Mouse (Mus musculus): Measurements from ENCODE around the gene Cib3. TPM values are rescaled to one million over a fixed set of nuclear protein-coding genes. Genes with fewer than 3 reads are reported as not detected.

Cib3 gene
- polyA plus RNA-seq, 1 experiment from 2014 or later, result not detected

DNA sequence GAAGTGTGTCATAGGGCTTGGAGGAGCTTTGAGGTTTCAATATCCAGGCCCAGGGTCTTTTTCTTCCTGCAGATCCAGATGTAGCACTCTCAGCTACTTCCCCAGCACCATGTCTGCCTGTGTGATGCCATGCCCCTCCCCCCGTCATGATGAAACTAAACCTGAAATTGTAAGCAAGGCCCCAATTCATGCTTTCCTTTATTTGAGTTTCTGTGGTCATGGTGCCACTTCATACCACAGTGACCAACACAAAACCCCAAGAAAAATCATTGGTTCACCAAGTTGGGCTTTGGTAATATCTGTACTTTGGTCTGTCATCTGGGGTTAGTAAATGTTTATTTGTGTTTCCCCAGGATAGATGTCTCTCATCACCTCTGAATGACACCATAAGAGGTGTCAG lies 4.1 kb downstream of the Cib3 start:
- Histone ChIP-seq H3K9ac (replicated peaks) (no peak overlapping the region), H3K9me3 (peaks cover 5% of the 10 kb centered on the region; the same call in 1 of the 2 replicates), H3K27me3 (no peaks in the 10 kb centered on the region), H3K4me2 (replicated peaks) (no peak overlapping the region), H3K36me3 (no peaks in the 10 kb centered on the region), H3K4me1 (no peaks in the 10 kb centered on the region), H3K4me3 (no peak overlapping the region), H3K27ac (replicated peaks) (no peak overlapping the region)
- 67% methylated on average over 1 of the region's 1 CpGs for WGBS
- ATAC-seq (replicated peaks), result no peak

DNA sequence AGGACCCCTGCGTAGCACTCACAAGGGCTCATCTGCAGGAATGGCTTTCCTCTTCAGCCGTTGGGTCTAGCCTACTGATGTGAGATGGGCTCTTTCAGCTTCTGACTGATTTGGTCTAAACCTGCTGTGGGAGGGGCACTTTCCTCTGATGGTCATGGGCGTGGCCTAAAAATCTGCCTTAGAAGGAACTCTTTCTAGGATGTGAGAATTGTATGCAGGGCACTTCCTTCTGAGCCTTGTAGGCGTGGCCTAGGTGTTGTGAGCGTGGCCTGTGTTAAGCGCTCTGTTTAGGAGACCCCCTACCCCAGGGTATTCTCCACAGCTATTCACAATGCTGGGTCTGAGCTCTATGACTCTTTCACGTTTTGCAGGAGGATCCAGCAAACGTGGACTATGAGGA lies 14.6 kb downstream of the Cib3 start:
- H3K27me3 ChIP-seq, result no peaks in the 10 kb centered on the region
- H3K27ac ChIP-seq (replicated peaks), result no peak overlapping the region
- 66% methylated on average over 8 of the region's 8 CpGs for WGBS
- peaks cover 12% of the 10 kb centered on the region; the same call in 1 of the 2 replicates for H3K9me3 ChIP-seq
- no peak overlapping the region for H3K9ac ChIP-seq (replicated peaks)
- H3K36me3 ChIP-seq, result no peaks in the 10 kb centered on the region
- H3K4me3 ChIP-seq, result no peak overlapping the region
- H3K4me1 ChIP-seq, result no peaks in the 10 kb centered on the region
- no peak for ATAC-seq (replicated peaks)
- no peak overlapping the region for H3K4me2 ChIP-seq (replicated peaks)

DNA sequence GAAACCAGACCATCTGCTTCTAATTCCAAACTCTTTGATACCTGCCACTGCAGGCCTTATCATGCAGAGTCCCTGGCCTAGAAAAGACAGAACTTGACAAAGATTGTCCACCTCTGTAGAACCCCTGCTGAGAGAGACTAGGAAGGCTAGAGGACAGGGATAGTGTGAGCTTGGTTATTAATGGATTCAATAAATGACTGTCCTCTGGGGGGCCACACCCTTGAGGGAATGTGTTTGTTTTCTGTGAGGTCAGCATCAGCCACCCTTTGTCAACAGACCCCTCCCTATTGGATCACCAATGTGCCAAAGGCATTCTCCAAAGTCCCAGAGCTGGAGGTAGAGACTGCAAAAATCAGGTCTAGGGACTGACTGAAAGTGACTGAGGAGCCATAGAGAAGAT lies 20.6 kb downstream of the Cib3 start:
- no peak for ATAC-seq (replicated peaks)
- H3K36me3 ChIP-seq, result no peaks in the 10 kb centered on the region

DNA sequence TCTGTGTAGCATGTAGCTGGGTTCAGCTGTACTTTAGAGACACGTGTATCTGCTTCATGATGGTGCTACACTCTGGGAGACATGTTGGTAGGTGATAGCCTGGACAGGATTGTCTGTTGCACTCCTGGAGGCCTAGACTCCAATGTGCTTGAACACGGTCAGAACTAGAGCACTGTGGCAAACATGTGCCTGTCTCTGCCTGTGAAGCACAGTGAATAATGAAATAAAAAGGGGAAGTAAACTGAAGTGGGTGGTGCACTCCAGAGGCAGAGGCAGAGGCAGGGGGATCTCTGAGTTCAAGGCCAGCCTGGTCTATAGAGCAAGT lies 22.5 kb downstream of the Cib3 start:
- ATAC-seq (replicated peaks), result no peak
- Histone ChIP-seq H3K9me3 (no peaks in the 10 kb centered on the region), H3K27ac (replicated peaks) (no peak overlapping the region), H3K4me3 (no peak overlapping the region), H3K27me3 (no peaks in the 10 kb centered on the region), H3K4me1 (no peaks in the 10 kb centered on the region), H3K4me2 (replicated peaks) (no peak overlapping the region), H3K9ac (replicated peaks) (no peak overlapping the region), H3K36me3 (no peaks in the 10 kb centered on the region)
- 82% methylated on average over 2 of the region's 2 CpGs for WGBS

More for the DNA sequence above, 20.6 kb downstream of the Cib3 start:
- Histone ChIP-seq H3K9ac (replicated peaks) (no peak overlapping the region), H3K27me3 (no peaks in the 10 kb centered on the region), H3K4me2 (replicated peaks) (no peak overlapping the region), H3K9me3 (no peaks in the 10 kb centered on the region), H3K27ac (replicated peaks) (no peak overlapping the region), H3K4me1 (no peaks in the 10 kb centered on the region), H3K4me3 (no peak overlapping the region)

DNA sequence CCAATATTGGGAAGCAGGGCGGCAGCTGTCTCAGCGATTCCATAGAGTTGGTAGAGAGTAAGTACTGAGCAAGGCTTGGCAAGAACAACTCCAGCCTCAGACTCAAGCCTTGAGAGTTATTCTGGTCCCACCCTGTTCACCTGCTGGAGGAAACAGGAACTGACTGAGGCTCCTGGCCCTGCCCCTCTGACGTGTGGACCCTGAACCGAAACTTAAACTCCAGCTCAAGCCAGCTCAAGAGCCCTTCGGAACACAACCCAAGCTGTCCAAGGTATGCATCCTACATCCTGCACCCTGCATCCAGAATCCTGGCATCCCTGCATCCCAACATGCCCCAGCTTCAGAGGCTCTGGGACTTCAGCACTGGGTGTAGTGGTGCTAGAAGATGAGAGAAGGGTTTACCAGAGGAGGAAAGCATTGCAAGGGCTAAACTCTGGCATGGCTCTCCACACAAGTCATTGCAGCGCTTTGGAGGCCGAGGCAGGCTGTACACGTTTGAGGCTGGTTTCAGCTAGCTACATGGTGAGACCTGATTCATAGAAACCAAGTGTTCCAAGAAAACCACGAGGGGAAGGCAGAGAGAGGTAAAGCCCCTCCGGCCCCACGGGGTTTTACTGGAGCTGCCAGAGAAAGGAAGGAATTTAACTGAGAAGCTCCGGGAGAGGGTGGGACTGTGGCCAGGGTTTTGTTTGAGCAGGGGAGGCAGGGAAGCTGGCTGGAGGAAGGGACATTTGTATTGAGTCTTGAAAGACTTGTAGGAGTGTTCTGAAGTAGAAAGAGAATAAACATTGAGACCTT lies 23.0 kb downstream of the Cib3 start, which contains the start of gene Hsh2d:
Gene Hsh2d, plus strand, starts transcription at position 222 of the 798 bp plus-strand sequence.
- no peak for ATAC-seq (replicated peaks)

DNA sequence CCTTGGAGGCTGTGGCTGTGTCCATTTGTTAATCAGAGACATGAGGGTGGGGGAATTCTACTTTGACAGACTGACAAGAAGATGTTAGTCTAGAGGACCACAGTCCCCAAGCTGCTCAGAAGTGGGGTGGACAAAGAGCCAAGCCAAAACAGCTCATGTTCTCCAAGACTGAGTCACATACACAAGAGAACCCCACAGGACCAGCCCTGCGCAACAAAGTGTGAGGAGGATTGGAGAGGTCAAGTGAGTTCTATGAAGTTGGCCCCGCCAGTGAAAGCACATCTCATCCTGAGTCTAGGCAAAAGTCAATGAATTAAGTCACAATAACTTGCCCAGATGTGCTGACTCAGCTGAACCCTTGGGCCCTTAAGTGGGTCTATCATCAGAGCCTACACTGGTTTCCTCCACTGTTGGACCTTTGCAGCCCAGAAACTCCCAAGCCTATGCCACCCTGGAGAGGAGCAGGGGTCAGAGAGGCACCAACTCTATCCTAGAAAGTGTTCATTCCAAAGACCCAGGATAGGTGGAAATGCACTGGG lies 24.8 kb downstream of the Cib3 start:
- Histone ChIP-seq H3K27ac (replicated peaks) (no peak overlapping the region), H3K27me3 (no peaks in the 10 kb centered on the region), H3K36me3 (no peaks in the 10 kb centered on the region), H3K9me3 (no peaks in the 10 kb centered on the region), H3K4me1 (no peaks in the 10 kb centered on the region), H3K4me2 (replicated peaks) (no peak overlapping the region), H3K9ac (replicated peaks) (no peak overlapping the region), H3K4me3 (no peak overlapping the region)
- WGBS, result 84% methylated on average over 2 of the region's 2 CpGs
- ATAC-seq (replicated peaks), result no peak

More for the DNA sequence above, 23.0 kb downstream of the Cib3 start, which contains the start of gene Hsh2d:
- no peaks in the 10 kb centered on the region for H3K9me3 ChIP-seq
- no peak within 1 kb of the TSS for H3K9ac ChIP-seq (replicated peaks)
- H3K27me3 ChIP-seq, result no peaks in the 10 kb centered on the region
- H3K27ac ChIP-seq (replicated peaks), result no peak within 1 kb of the TSS
- H3K4me3 ChIP-seq, result no peak within 1 kb of the TSS
- H3K4me1 ChIP-seq, result no peaks in the 10 kb centered on the region
- WGBS, result 71% methylated on average over 12 of the region's 12 CpGs
- no peak within 1 kb of the TSS for H3K4me2 ChIP-seq (replicated peaks)
- no peaks in the 10 kb centered on the region for H3K36me3 ChIP-seq

DNA sequence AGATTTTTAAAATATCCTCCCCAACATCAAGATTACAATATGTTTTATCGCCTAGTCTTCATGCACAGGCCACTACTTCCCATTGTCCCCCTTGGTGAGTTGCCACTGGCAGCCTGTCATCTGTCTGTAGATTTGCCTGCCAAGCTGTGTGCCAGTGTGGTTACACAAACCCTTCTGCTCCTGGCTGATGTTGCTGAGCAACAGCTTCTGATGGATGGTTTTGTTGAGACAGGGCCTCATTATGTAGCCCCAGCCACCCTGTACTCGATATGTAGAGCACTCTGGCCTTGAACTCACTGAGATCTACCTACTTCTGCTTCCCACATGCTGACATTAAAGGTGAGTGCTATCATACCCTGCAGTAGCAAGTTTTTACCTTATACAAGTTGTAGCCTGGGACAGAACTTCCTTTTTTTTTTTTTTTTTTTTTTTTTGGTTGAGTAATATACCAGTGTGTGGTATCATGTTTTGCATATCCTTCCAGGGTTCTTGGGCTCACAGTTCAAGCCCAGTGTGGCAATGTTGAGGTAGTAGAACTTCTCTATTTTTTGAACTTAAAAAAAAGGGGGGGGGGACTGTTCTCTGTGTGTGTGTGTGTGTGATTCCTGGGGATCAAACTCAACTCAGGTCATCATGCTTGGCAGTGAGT lies 29.0 kb downstream of the Cib3 start:
- H3K27me3 ChIP-seq, result no peaks in the 10 kb centered on the region
- 0 out of 2 replicates have a peak overlapping the region, but pooled peaks have one; percentile 6 for H3K27ac ChIP-seq (replicated peaks)
- no peaks in the 10 kb centered on the region for H3K9me3 ChIP-seq
- H3K4me1 ChIP-seq, result no peaks in the 10 kb centered on the region
- 65% methylated on average over 2 of the region's 2 CpGs for WGBS
- peak; percentile 67 for ATAC-seq (replicated peaks)
- no peak overlapping the region for H3K4me2 ChIP-seq (replicated peaks)
- no peak overlapping the region for H3K9ac ChIP-seq (replicated peaks)
- peaks cover 24% of the 10 kb centered on the region for H3K36me3 ChIP-seq
- no peak overlapping the region for H3K4me3 ChIP-seq

DNA sequence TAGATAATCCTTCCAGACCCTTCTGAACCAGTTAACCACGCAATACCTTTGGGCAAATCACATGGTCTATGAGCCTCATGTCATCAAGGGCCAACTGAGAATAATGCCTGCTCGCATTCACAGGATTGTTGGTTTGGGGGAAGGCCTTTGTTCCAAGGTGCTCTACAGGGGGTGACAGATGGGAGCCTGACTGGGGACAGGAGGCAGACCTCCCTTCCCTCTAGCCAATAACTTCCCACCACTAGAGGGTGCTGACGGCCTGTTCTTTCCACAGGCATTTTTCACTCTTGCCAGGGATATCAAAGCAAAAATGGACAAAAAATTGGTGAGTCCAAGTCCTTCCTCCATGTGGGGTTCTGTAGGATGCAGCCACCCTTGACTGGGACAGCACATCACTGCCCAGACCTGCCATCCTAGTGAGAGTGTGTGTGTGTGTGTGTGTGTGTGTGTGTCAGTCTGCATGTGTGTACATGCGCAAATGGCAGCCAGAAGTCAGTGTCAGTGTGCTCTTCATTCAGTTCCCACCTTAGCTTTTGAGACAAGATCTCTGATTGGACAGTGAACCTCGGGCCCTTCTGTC lies 35.2 kb downstream of the Cib3 start:
- no peak overlapping the region for H3K27ac ChIP-seq (replicated peaks)
- 57% methylated on average over 5 of the region's 5 CpGs for WGBS

DNA sequence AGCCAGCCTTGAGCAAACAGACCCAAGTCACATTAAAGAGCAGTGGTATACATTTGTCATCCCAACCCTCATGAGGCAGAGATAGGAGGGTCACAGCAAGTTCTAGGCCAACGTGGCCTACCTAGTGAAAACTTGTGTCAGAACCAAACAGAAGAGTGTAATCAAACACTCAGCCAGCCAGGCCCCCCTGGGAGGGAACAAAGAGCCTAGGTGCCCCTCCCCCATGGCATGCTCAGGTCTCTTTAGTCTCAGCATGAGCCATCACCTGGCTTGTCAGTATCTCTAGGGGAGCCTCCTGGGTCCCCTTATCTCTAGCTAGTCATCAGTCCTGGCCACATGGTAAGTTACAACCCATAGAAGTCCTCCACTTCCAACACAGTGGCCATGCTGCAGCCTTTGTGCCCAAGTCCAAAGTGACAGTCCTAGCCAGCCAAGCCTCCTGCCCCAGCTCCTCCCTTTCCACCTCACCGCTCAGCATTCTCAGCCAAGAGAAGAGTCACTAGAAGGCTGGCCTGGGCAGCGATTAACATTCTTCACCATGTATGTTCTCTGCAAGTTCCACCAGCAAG lies 42.9 kb downstream of the Cib3 start:
- H3K9me3 ChIP-seq, result no peaks in the 10 kb centered on the region
- H3K9ac ChIP-seq (replicated peaks), result no peak overlapping the region
- no peak overlapping the region for H3K4me3 ChIP-seq
- H3K27me3 ChIP-seq, result no peaks in the 10 kb centered on the region
- H3K4me1 ChIP-seq, result no peaks in the 10 kb centered on the region
- H3K27ac ChIP-seq (replicated peaks), result no peak overlapping the region
- H3K36me3 ChIP-seq, result peaks cover 67% of the 10 kb centered on the region
- WGBS, result 86% methylated on average over 3 of the region's 3 CpGs
- H3K4me2 ChIP-seq (replicated peaks), result no peak overlapping the region
- no peak for ATAC-seq (replicated peaks)

More for the DNA sequence above, 35.2 kb downstream of the Cib3 start:
- Histone ChIP-seq H3K27me3 (no peaks in the 10 kb centered on the region), H3K4me3 (no peak overlapping the region), H3K9ac (replicated peaks) (no peak overlapping the region), H3K9me3 (no peaks in the 10 kb centered on the region), H3K4me1 (no peaks in the 10 kb centered on the region), H3K4me2 (replicated peaks) (no peak overlapping the region), H3K36me3 (peaks cover 80% of the 10 kb centered on the region)
- peak; percentile 59 for ATAC-seq (replicated peaks)

DNA sequence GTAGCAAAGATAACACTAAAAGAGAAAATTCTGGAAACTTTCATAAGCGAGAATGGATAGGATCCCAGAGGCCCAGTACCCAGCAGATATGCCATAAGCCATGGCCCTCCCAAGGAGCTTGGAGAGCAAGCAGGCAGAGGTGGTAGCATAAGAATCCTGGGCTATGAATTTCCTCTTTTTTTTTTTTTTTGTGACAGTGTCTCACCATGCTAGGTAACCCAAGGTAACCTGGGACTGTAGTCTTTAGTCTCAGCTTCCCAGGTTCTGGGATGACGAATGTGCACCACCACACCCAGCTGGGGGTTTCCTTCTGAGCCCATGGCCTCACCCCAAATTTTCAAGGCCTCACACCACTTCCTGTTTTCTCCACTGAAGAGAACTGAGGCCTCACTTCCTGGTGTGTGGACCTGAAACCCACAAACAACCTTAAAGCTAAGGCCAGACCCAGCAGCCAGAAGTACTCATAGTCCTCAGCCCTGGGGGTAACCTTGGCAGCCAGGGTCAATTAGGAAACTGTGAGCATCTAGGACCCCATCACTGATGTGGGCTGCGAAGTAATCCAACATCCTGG lies 43.5 kb downstream of the Cib3 start:
- ATAC-seq (replicated peaks), result no peak
- Histone ChIP-seq H3K4me3 (no peak overlapping the region), H3K27me3 (no peaks in the 10 kb centered on the region), H3K4me2 (replicated peaks) (no peak overlapping the region), H3K36me3 (peaks cover 66% of the 10 kb centered on the region), H3K9ac (replicated peaks) (no peak overlapping the region), H3K4me1 (no peaks in the 10 kb centered on the region), H3K9me3 (no peaks in the 10 kb centered on the region), H3K27ac (replicated peaks) (no peak overlapping the region)
- 90% methylated on average over 3 of the region's 3 CpGs for WGBS

DNA sequence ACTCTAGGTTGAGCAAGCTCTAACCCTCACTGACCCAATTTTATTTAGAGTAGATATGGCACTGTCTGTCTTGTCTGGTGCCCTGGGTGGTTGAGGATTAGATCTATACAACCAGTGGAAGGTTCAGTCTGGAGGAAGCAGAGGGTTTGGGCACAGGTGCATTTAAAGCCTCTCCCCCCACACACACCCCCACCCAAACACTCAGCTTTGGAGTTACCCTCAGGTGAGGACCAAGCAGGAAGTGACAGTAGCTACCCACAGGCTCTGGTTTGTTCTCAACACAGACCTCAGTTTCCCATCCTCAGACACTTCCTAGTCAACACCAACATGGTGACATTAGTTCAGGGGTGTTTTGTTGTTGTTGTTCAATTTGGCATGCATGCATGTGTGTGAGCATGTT lies 49.8 kb downstream of the Cib3 start:
- no peak overlapping the region for H3K9ac ChIP-seq (replicated peaks)
- no peak for ATAC-seq (replicated peaks)
- peaks cover 7% of the 10 kb centered on the region; the same call in 1 of the 2 replicates for H3K36me3 ChIP-seq
- H3K27me3 ChIP-seq, result no peaks in the 10 kb centered on the region
- H3K9me3 ChIP-seq, result no peaks in the 10 kb centered on the region
- H3K4me1 ChIP-seq, result peaks cover 24% of the 10 kb centered on the region
- H3K27ac ChIP-seq (replicated peaks), result no peak overlapping the region
- H3K4me3 ChIP-seq, result no peak overlapping the region
- no peak overlapping the region for H3K4me2 ChIP-seq (replicated peaks)

Data from forebrain, embryonic 15.5 days (tissue).